Mouse (Mus musculus) erythroblast, embryonic 14.5 days (primary cell): ENCODE measurements around the gene Gp1ba.

Source experiments
- GATA1 ChIP-seq: IDR thresholded peaks from 2 replicates; pipeline ENCODE4 v1.6.1; 2012; ENCODE audit warnings: low read length, inconsistent platforms, mixed read lengths
- TAL1 ChIP-seq: IDR thresholded peaks from 3 replicates; pipeline ENCODE4 v1.6.1; 2012; ENCODE audit warnings: low read length, inconsistent platforms, mixed read lengths

DNA sequence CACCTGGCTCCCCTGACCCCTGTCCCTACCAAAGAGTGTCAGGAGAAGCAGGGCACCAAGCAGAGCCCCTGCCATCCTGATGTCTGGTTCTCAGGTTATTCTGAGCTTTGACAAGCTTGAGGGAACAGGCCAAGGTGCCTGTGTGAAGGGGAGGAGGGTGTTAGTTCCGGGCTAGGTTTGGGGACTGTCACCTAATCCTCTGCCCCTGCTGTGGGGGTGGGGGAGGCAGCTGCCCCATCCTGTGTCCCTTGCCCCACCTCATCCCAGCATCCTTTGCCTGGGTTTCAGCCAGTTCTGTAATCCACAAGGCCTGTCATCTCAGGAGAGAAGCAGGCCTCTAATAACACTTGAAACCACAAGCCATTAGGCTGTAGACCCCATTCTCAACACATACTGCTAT is 19.8 kb upstream of the Gp1ba start, which contains the start of gene Chrne:
- TF ChIP-seq GATA1 (no peak), TAL1 (no peak)
